Mouse (Mus musculus): ENCODE results near the gene Trir. TPM values are rescaled to one million over a fixed set of nuclear protein-coding genes. Genes with fewer than 3 reads are reported as not detected.

Gene Trir
- polyA plus RNA-seq, 1 experiment from 2014 or later: 180 TPM

DNA sequence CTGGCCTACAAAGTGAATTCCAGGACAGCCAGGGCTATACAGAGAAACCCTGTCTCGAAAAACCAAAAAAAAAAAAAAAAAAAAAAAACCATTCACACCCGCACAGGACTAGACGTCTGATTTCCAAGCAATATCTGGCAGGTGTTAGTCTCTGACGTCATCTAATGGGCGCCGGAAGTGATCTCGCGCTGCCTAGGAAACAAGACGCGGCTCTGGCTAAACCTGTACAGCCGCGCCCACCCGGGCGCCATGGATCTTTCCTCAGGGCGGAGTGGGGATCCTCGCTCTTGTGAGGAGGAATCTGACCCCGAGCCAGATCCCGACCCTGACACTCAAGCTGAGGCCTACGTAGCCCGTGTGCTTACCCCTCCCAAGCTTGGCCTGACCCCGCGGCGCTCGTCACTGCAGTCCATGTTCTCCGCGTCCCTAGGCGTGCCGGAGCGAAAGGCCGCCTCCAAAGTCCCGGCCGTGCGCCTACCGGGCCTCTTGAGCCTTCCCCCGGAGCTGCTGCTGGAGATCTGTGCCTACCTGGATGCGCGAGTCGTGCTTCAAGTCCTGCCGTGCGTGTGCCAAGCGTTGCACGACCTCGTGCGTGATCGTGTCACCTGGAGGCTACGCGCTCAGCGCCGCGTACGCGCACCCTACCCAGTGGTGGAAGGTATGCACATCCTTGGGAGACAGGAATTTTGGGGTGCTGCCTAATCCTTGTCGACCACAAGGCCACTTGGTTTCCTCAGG, 33.4 kb downstream of the Trir start, which contains the start of gene Fbxw9:
TSS of gene Fbxw9 (plus strand) at position 177 of the 738 bp plus-strand sequence.
- peak within 1 kb of the TSS; percentile 68 for H3K4me3 ChIP-seq
- peaks cover 29% of the 10 kb centered on the region for H3K36me3 ChIP-seq
- H3K27ac ChIP-seq: no peak within 1 kb of the TSS
- ATAC-seq (ENCODE audit: low FRiP score, low read depth): peak; percentile 84
- peak within 1 kb of the TSS; percentile 69 for H3K9ac ChIP-seq
- peak within 1 kb of the TSS; percentile 99 for H3K4me2 ChIP-seq (replicated peaks)
- 1% methylated on average over 53 of the region's 53 CpGs for WGBS
- H3K4me1 ChIP-seq: peaks cover 17% of the 10 kb centered on the region
- no peaks in the 10 kb centered on the region for H3K27me3 ChIP-seq (replicated peaks)
- H3K9me3 ChIP-seq: no peaks in the 10 kb centered on the region

DNA sequence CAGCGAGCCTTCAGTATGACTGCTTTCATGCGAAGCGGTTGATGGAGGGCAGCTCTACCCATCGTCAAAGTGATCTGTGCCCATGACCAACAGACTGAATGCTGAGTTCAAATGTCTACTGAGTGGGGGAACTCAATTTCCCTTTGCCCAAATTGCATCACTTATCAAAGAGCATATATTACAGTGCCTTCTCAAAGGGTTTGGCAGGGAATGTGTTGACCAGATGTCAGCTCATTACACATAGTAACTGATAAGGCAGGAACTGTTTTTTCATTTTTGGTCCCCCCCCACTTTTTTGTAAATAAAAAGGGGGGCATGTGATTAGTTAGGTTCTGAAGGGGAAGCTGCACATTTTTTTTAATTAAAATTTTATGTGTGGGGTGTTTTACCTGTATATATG, 36.0 kb downstream of the Trir start:
- no peak for ATAC-seq (ENCODE audit: low FRiP score, low read depth)
- over 99% methylated on average over 4 of the region's 4 CpGs for WGBS
- no peak overlapping the region for H3K4me2 ChIP-seq (replicated peaks)

DNA sequence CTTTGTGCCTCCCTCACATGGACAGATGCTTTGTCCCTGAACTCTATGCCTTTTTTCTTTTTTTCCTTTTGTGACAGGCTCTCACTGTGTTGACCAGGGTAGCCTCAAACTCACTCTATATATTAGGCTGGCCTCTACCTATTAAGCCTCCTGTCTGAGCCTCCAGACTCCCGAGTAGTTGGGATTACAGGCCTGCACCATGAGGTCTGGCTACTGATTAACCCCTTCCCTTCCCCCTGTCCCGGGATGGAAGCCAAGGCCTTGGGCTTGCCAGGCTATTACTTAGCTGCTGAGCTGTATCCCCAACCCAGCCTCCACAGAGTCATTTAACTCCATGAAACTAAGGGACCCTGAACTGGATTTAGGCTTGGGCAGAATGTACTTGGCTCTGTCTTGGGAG, 38.6 kb downstream of the Trir start:
- 48% methylated on average over 2 of the region's 2 CpGs for WGBS
- Histone ChIP-seq H3K4me3 (no peak overlapping the region), H3K9ac (no peak overlapping the region), H3K27ac (no peak overlapping the region), H3K4me2 (replicated peaks) (no peak overlapping the region), H3K4me1 (peaks cover 17% of the 10 kb centered on the region), H3K9me3 (no peaks in the 10 kb centered on the region), H3K27me3 (replicated peaks) (no peaks in the 10 kb centered on the region), H3K36me3 (peaks cover 36% of the 10 kb centered on the region)
- no peak for ATAC-seq (ENCODE audit: low FRiP score, low read depth)

More for the DNA sequence above, 36.0 kb downstream of the Trir start:
- Histone ChIP-seq H3K4me3 (no peak overlapping the region), H3K9me3 (no peaks in the 10 kb centered on the region), H3K36me3 (peaks cover 33% of the 10 kb centered on the region), H3K4me1 (peaks cover 17% of the 10 kb centered on the region), H3K27me3 (replicated peaks) (no peaks in the 10 kb centered on the region), H3K27ac (no peak overlapping the region), H3K9ac (no peak overlapping the region)

DNA sequence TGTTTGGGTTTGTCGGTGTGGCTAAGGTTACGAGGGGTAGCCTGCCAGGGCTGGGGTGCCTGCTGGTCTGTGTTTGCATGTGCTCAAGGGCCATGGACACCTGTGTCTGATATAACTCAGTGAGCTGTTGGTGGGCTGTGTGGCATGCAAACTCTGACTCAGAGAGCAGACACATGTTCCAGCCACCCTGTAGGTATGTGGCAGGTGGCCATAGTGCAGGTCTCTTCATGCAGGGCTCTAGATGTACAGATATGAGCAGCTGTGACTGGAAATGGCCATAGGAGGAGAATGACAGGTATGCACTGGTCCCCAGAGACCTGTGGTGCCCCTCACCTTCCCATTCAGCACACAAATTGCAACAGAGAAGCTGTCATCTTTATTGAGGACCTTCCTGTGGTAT, 40.5 kb downstream of the Trir start:
- Histone ChIP-seq H3K4me2 (replicated peaks) (no peak overlapping the region), H3K36me3 (peaks cover 32% of the 10 kb centered on the region), H3K9me3 (no peaks in the 10 kb centered on the region), H3K4me1 (peaks cover 6% of the 10 kb centered on the region; the same call in 1 of the 2 replicates), H3K9ac (no peak overlapping the region), H3K27me3 (replicated peaks) (no peaks in the 10 kb centered on the region), H3K4me3 (no peak overlapping the region), H3K27ac (no peak overlapping the region)
- ATAC-seq (ENCODE audit: low FRiP score, low read depth): no peak
- 98% methylated on average over 2 of the region's 2 CpGs for WGBS

DNA sequence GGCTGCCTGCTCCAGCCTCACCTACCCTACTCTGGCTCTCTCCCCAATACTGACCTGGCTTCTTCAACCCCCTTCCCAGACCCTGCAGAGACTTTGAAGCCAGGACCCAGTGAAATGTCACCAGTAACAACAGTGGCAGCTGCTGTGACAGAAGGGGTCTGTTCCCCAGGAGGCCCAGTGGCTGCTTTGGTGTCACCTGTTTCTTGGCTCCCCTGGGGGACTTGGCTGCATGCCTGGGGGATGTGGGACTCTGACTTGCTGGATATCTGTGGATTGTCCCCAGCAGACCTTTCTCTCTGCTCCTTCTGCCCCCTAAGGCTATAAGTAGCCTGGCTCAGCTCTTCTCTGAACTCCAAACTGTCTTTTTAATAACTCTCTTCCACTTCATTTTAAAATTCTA, 41.4 kb downstream of the Trir start, which contains the start of gene Gm5741:
TSS of gene Gm5741 (minus strand) at position 1 of the 400 bp plus-strand sequence.
- Histone ChIP-seq H3K27me3 (replicated peaks) (no peaks in the 10 kb centered on the region), H3K4me1 (peaks cover 12% of the 10 kb centered on the region; the same call in 1 of the 2 replicates), H3K4me3 (no peak within 1 kb of the TSS), H3K4me2 (replicated peaks) (no peak within 1 kb of the TSS), H3K9ac (no peak within 1 kb of the TSS), H3K27ac (no peak within 1 kb of the TSS), H3K9me3 (no peaks in the 10 kb centered on the region), H3K36me3 (peaks cover 25% of the 10 kb centered on the region)
- ATAC-seq (ENCODE audit: low FRiP score, low read depth): no peak

DNA sequence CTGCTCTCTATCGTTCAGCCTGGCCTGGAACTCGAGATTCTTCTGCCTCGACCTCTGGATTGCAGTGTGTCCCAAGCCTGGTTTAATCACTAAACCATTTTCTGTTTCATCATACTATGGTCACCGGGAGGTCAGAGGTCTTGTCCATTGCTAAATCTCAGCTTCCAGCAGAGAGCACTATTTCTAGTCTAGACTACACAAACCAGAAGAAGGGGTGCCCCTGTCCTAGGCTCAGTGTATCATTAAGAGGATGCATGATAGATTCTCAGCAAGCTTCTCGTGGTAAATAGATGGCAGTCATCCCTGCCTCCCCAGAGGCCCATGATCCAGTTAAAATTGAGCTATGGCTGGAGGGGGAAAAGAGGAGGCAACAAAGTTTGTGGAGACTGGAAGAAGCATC, 44.4 kb downstream of the Trir start:
- Histone ChIP-seq H3K9ac (no peak overlapping the region), H3K36me3 (peaks cover 43% of the 10 kb centered on the region), H3K4me1 (peaks cover 15% of the 10 kb centered on the region; the same call in 1 of the 2 replicates), H3K27me3 (replicated peaks) (no peaks in the 10 kb centered on the region), H3K4me3 (0 out of 2 replicates have a peak overlapping the region, but pooled peaks have one; percentile 90), H3K27ac (peak overlapping the region; percentile 90), H3K9me3 (no peaks in the 10 kb centered on the region), H3K4me2 (replicated peaks) (peak overlapping the region; percentile 70)
- ATAC-seq (ENCODE audit: low FRiP score, low read depth): no peak
- WGBS: 82% methylated on average over 5 of the region's 5 CpGs

DNA sequence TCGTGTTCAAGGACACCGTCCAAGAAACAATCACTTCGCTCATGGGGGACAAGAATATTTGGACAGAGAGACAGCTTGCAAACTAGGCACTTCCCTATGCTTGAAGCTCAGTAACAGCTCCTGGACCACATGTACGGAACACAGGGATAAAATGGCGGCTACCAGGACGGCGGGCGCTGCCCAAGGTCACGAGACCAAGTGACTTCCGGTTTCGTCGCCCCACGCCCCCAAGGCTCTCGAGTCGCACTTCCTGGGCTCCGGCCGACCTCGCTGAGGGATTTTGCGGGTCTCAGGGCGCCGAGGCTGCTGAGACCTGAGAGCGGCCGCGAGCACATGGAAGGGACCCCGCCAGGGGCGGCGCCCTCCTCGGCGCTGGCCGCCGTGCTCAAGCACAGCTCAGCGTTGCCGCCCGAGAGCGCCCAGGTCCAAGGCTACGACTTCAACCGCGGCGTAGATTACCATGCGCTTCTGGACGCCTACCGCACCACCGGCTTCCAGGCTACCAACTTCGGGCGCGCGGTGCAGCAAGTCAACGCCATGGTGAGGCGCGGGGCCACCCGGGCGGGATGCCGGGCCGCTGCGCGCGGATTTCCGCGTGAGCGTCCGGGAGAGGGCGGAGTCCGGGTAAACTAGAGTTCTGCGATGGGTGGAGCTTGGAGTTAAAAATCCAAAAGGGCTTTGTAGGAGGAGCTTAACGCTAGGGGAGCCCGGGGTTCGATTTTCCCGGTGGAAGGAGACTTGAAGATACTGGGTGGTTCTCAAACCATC, 45.1 kb downstream of the Trir start, which contains the start of gene Dhps:
TSS of gene Dhps (plus strand) at position 244 of the 768 bp plus-strand sequence.
- Histone ChIP-seq H3K36me3 (peaks cover 43% of the 10 kb centered on the region), H3K4me1 (peaks cover 15% of the 10 kb centered on the region; the same call in 1 of the 2 replicates), H3K27me3 (replicated peaks) (no peaks in the 10 kb centered on the region), H3K27ac (peak within 1 kb of the TSS; percentile 90), H3K9me3 (no peaks in the 10 kb centered on the region), H3K9ac (peak within 1 kb of the TSS; percentile 79), H3K4me2 (replicated peaks) (peak within 1 kb of the TSS; percentile 70), H3K4me3 (peak within 1 kb of the TSS; percentile 90)
- ATAC-seq (ENCODE audit: low FRiP score, low read depth): peak; percentile 91
- under 1% methylated on average over 68 of the region's 68 CpGs for WGBS

DNA sequence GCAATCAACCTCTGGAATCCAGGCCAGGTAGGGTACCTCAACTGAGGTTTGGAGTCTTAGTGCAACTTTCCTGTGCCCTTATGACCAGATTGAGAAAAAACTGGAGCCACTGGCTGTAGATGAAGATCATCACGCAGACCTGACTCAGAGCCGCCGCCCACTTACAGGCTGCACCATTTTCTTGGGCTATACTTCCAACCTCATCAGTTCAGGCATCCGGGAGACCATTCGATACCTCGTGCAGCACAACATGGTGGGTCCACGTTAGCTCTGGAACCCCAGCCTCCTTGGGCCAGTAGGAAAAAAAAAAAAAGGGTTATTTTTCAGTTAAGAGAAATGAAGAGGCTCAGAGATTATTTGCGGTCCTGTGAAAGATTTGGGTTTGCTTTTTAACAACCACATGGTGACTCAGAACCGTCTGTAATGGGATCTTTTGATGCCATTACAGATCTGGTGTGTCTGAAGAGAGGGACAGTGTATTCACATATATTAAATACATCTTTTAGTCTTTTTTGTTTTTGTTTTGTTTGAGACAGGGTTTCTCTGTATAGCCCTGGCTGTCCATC, 45.8 kb downstream of the Trir start:
- H3K4me3 ChIP-seq: peak overlapping the region; percentile 90
- 38% methylated on average over 9 of the region's 9 CpGs for WGBS
- H3K9me3 ChIP-seq: no peaks in the 10 kb centered on the region
- H3K36me3 ChIP-seq: peaks cover 37% of the 10 kb centered on the region
- no peak overlapping the region for H3K27ac ChIP-seq
- no peak for ATAC-seq (ENCODE audit: low FRiP score, low read depth)
- peak overlapping the region; percentile 79 for H3K9ac ChIP-seq
- H3K4me1 ChIP-seq: peaks cover 18% of the 10 kb centered on the region
- no peaks in the 10 kb centered on the region for H3K27me3 ChIP-seq (replicated peaks)
- H3K4me2 ChIP-seq (replicated peaks): peak overlapping the region; percentile 70

DNA sequence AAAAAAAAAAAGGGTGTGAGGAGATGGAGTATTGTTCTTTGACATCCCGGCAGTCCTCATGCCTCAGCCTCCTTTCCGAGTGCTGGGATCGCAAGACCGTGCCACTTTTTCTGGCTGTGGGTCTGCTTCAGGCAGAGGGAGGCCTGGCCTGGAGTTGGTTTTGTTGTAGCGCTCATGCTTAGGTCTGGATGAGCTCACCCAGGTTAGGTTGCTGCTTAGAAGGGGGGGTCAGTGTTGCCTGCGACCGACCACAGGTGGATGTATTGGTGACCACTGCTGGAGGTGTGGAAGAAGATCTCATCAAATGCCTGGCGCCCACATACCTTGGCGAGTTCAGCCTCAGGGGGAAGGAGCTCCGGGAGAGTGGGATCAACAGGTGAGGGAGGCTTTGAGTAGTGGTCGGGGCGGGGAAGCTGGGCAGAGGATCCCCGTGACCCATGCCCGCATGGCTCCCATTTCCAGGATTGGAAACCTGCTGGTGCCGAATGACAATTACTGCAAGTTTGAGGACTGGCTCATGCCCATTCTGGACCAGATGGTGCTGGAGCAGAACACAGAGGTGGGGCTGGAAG, 46.5 kb downstream of the Trir start:
- Histone ChIP-seq H3K4me1 (peaks cover 18% of the 10 kb centered on the region), H3K4me3 (no peak overlapping the region), H3K4me2 (replicated peaks) (peak overlapping the region; percentile 70; the same call in 1 of the 2 replicates), H3K9ac (no peak overlapping the region), H3K27me3 (replicated peaks) (no peaks in the 10 kb centered on the region), H3K9me3 (no peaks in the 10 kb centered on the region), H3K36me3 (peaks cover 36% of the 10 kb centered on the region), H3K27ac (no peak overlapping the region)
- ATAC-seq (ENCODE audit: low FRiP score, low read depth): no peak
- WGBS: 94% methylated on average over 15 of the region's 15 CpGs

DNA sequence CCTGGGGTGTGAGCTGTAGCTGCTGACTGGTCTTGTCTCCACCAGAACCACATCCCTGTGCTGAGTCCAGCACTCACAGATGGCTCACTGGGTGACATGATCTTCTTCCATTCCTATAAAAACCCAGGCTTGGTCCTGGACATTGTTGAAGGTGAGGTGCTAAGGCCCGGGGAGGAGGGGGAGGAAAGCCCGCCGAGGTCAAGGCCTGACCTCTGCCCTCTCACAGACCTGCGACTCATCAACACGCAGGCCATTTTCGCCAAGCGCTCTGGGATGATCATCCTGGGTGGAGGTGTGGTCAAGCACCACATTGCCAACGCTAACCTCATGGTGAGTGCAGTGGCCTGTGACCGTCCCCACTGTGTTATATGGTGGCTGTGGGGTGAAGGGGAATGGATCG, 47.5 kb downstream of the Trir start:
- no peak for ATAC-seq (ENCODE audit: low FRiP score, low read depth)
- Histone ChIP-seq H3K4me3 (no peak overlapping the region), H3K4me2 (replicated peaks) (no peak overlapping the region), H3K27ac (no peak overlapping the region), H3K36me3 (peaks cover 37% of the 10 kb centered on the region), H3K4me1 (peaks cover 18% of the 10 kb centered on the region), H3K27me3 (replicated peaks) (no peaks in the 10 kb centered on the region), H3K9ac (no peak overlapping the region), H3K9me3 (no peaks in the 10 kb centered on the region)
- 92% methylated on average over 10 of the region's 10 CpGs for WGBS

DNA sequence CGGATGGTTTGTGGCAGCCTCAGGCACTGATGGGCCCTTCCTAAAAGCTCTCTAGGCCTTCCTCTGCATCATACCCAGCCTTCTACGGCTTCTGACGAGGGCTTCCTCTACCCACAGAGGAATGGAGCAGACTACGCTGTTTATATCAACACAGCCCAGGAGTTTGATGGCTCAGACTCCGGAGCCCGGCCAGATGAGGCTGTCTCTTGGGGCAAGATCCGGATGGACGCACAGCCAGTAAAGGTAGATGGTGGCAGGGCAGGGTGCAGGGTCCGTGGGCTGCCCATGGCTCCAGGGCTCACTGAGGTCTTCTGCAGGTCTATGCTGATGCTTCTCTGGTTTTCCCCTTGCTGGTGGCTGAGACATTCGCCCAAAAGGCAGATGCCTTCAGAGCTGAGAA, 48.0 kb downstream of the Trir start:
- H3K4me3 ChIP-seq: no peak overlapping the region
- no peak overlapping the region for H3K4me2 ChIP-seq (replicated peaks)
- H3K4me1 ChIP-seq: peaks cover 21% of the 10 kb centered on the region
- no peak for ATAC-seq (ENCODE audit: low FRiP score, low read depth)
- WGBS: 93% methylated on average over 10 of the region's 10 CpGs
- no peaks in the 10 kb centered on the region for H3K9me3 ChIP-seq
- H3K27me3 ChIP-seq (replicated peaks): no peaks in the 10 kb centered on the region
- peaks cover 37% of the 10 kb centered on the region for H3K36me3 ChIP-seq
- H3K9ac ChIP-seq: no peak overlapping the region
- H3K27ac ChIP-seq: no peak overlapping the region

DNA sequence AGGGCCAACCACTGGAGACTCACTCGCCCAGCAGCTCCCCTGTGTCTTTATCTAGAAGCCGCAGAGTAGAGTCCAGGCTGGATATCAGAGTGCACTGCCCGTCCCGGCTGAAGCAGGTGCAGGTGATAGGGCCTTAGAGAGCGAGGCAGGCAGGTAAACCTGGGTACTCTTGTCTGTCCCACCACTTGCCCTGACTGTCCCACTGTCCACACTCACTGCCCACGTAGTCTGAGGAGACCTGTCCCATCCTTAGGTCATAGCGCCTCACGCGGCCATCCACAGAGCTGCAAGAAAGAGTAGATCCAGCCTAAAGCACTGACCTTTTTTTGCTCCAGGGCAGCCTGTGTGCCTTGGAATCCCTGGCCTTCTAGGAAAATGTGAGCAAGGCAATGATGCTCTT, 49.4 kb downstream of the Trir start:
- peaks cover 24% of the 10 kb centered on the region for H3K4me1 ChIP-seq
- ATAC-seq (ENCODE audit: low FRiP score, low read depth): no peak
- H3K27me3 ChIP-seq (replicated peaks): no peaks in the 10 kb centered on the region
- H3K36me3 ChIP-seq: peaks cover 37% of the 10 kb centered on the region
- WGBS: 72% methylated on average over 9 of the region's 9 CpGs
- H3K4me3 ChIP-seq: no peak overlapping the region
- H3K9ac ChIP-seq: no peak overlapping the region
- no peaks in the 10 kb centered on the region for H3K9me3 ChIP-seq
- H3K4me2 ChIP-seq (replicated peaks): no peak overlapping the region
- H3K27ac ChIP-seq: no peak overlapping the region
